Mouse (Mus musculus) embryonic facial prominence, embryonic 12.5 days (tissue): Measurements from ENCODE around the gene Hoxd4. TPM values are rescaled to one million over a fixed set of nuclear protein-coding genes. Genes with fewer than 3 reads are reported as not detected.

Source experiments
- ATAC-seq: fragments of 200-750 bp; cut with Nextera tagmentation; 2 replicates; pipeline ENCODE4 v1.8.0; 2017; ENCODE audit not compliant: insufficient number of reproducible peaks, insufficient read depth, low FRiP score, low TSS enrichment
- H3K27ac ChIP-seq: fragments of 300-500 bp; sonication (generic); 2 replicates; pipeline ENCODE4 v1.5.1; 2016; ENCODE audit warnings: mild to moderate bottlenecking
- H3K27me3 ChIP-seq: fragments of 300-500 bp; sonication (generic); 2 replicates; pipeline ENCODE4 v1.6.1; 2016; ENCODE audit warnings: mild to moderate bottlenecking, moderate library complexity
- H3K36me3 ChIP-seq: fragments of 300-500 bp; sonication (generic); 2 replicates; pipeline ENCODE4 v1.6.1; 2016; ENCODE audit warnings: mild to moderate bottlenecking
- H3K4me1 ChIP-seq: fragments of 300-500 bp; sonication (generic); 2 replicates; pipeline ENCODE4 v1.6.1; 2016
- H3K4me2 ChIP-seq: fragments of 300-500 bp; sonication (generic); replicated peaks from 2 replicates; pipeline ENCODE4 v1.6.1; 2016; ENCODE audit warnings: mild to moderate bottlenecking, moderate library complexity
- H3K4me3 ChIP-seq: fragments of 300-500 bp; sonication (generic); 2 replicates; pipeline ENCODE4 v1.5.1; 2016; ENCODE audit warnings: mild to moderate bottlenecking
- H3K9ac ChIP-seq: fragments of 300-500 bp; sonication (generic); 2 replicates; pipeline ENCODE4 v1.6.1; 2016; ENCODE audit warnings: mild to moderate bottlenecking, moderate library complexity
- H3K9me3 ChIP-seq: fragments of 300-500 bp; sonication (generic); 2 replicates; pipeline ENCODE4 v1.6.1; 2016; ENCODE audit warnings: mild to moderate bottlenecking, moderate library complexity
- WGBS: fragments of 180-500 bp; shearing (Covaris S2); methylation state at CpG from one replicate; pipeline ENCODE4 v1.1.7; 2016; 5-methylcytosine and 5-hydroxymethylcytosine counted together
- polyA plus RNA-seq: library from polyadenylated mRNA; unstranded; fragments of >200 nt; fragmentation: Nextera tagmentation; extraction: Ambion mirVana; gene quantifications from 2 replicates; pipeline ENCODE4 v1.2.1, GENCODE M21; 2016

Gene Hoxd4
- polyA plus RNA-seq, 1 experiment from 2014 or later = 0.14 TPM

DNA sequence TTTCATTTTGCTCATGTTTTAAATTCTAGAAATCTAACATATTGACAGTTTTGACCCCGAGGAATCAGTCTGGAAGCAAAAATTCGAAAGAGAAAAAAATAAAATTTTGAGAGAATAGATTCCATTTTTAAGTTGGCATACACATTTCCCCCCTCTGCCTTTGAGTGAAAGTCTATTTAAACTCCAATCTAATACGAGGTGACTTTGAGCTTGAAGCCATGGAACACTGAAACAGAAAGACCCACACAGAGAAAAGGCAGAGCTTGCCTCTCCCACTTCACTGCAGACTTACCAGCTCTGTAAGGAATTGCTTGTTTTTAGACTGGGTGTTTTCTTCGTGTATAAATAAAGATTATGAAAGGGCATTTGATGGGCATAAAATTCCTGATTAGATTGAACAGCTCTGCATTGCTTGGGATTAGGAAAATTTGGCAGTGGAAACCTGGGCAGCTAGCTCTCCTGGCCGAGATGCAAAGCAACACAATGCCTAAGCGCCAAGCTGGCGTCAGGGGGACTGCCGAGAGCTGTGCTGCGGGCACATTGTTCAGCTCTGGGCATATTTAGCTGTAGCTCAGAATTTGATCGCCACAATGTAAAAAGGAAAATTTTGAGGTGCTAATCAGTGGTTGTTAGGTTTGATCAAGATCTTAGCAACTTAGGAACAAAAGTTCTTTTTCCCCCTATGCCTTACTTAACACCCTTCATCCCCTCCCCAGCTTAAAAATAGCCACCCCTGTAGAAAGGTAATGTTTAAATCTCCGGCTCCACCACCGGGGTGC lies 22.7 kb upstream of the Hoxd4 start:
- no peak for ATAC-seq
- no peak overlapping the region for H3K27ac ChIP-seq
- no peak overlapping the region for H3K4me3 ChIP-seq
- 3% methylated on average over 12 of the region's 12 CpGs for WGBS
- no peak overlapping the region for H3K4me2 ChIP-seq
- no peaks in the 10 kb centered on the region for H3K9me3 ChIP-seq
- no peak overlapping the region for H3K9ac ChIP-seq
- no peaks in the 10 kb centered on the region; the same call in 1 of the 2 replicates for H3K4me1 ChIP-seq
- H3K36me3 ChIP-seq = no peaks in the 10 kb centered on the region
- H3K27me3 ChIP-seq = peaks cover 79% of the 10 kb centered on the region

DNA sequence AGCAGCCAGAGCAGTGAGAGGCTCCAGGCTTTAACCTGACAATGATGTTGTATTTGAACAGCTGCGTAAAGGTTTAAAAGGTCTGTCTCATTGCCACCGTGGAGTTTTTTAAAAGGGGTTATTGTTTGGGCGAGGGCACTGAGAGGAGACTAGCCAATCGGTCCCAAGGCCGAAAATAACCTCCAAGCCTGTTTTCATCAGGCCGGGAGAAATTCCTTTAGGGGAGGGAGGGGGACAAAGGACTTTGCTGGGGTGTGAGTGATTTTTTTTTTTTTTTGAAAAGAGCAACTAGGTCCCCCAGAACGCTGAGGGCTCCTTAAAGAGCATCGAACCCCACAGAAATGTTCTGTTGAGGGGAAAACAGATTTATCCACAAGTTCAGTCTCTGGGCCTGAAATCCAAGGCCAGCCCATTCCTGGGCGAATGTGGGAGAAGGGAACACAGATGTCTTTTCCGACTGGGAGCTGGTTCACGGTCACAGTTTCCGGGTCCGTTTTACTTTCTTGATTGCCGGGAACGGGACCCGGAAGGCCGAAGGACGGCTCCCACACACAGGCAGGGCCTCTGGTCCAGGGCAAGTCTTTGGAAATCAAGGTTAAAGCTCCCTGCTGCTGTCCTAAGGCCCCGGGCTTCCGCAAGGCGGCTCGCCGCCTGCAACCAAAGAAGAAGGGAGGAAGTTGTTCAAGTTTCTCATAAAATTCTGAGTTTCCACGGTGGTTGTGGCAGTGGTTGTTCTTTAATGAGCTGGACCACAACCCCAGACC lies 22.0 kb upstream of the Hoxd4 start:
- Histone ChIP-seq H3K4me2 (no peak overlapping the region), H3K36me3 (no peaks in the 10 kb centered on the region), H3K4me3 (no peak overlapping the region), H3K27ac (no peak overlapping the region), H3K4me1 (no peaks in the 10 kb centered on the region; the same call in 1 of the 2 replicates), H3K9ac (no peak overlapping the region), H3K9me3 (no peaks in the 10 kb centered on the region), H3K27me3 (peaks cover 79% of the 10 kb centered on the region)
- under 1% methylated on average over 24 of the region's 24 CpGs for WGBS
- ATAC-seq = no peak

DNA sequence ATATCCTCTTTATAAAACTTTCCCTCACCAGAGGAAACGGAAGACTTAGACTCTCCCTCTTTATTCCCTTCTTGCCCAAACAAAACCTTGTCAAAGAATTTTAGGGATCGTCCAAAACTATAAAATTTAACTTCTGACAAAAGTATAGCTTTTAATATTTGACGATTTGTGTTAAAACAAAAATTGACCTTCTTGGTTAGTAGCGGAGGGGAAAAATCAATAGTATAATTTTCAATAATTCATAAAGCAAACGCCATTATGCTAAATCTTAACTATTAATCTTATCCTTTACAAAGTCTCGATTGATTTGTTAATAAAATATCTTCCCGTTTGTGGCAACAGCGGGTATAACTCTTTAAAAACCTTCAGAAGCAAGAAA lies 21.4 kb upstream of the Hoxd4 start:
- peaks cover 79% of the 10 kb centered on the region for H3K27me3 ChIP-seq
- no peak overlapping the region for H3K27ac ChIP-seq
- H3K4me2 ChIP-seq = no peak overlapping the region
- 8% methylated on average over 8 of the region's 8 CpGs for WGBS
- no peak overlapping the region for H3K9ac ChIP-seq
- ATAC-seq = no peak
- no peak overlapping the region for H3K4me3 ChIP-seq
- no peaks in the 10 kb centered on the region for H3K36me3 ChIP-seq
- H3K9me3 ChIP-seq = no peaks in the 10 kb centered on the region
- no peaks in the 10 kb centered on the region; the same call in 1 of the 2 replicates for H3K4me1 ChIP-seq

DNA sequence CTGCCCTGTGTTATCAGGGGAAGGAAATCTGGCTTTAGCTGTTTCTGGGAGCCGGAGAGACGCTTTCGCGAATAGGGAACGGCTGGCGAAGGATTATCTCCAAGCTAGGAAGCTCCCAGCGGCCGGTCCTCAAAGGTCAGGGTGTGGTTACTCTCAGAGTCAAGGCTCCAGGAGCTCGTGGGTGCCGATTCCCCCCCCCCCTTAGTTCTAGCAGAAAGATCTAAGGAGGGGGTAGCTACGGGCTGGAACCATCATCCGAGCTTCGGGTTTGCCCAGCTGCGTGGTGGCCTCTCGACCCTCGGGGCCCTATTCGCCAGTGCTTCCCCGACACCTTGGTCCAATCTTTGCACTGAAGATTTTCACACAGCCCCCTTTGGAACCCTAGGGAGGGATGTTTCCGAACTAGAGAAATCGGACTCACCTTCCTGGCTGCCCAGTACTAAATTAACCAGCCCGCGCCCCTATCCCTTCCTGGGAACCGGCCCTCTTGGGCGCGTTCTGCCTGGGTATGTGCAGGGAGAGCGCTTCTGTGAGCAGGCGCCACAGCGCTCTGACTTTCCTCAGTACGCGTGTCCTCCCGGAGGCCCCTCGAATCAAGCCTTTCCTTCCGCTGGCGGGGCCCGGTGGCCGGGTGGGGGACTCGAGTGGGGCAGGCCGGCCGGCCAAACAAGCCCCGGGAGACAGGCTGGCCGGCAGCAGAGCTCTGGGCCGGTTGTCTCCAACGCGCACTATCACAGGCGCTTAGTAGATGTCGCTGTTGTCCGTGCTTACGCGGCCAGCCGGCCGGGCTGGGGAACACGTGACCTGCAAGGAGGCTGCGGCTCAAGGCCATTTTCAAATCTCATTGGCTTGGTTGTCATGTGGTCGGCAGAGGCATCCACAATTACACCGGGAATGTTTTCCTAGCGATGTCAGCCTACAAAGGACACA lies 20.4 kb upstream of the Hoxd4 start, which contains the start of gene Hoxd10:
TSS of gene Hoxd10 (plus strand) at position 903 of the 930 bp plus-strand sequence.
- under 1% methylated on average over 56 of the region's 56 CpGs for WGBS
- H3K36me3 ChIP-seq = no peaks in the 10 kb centered on the region
- no peak within 1 kb of the TSS for H3K9ac ChIP-seq
- 0 out of 2 replicates have a peak within 1 kb of the TSS, but pooled peaks have one; percentile 9 for H3K4me3 ChIP-seq
- ATAC-seq = no peak
- peak within 1 kb of the TSS; percentile 24; the same call in 1 of the 2 replicates for H3K4me2 ChIP-seq
- H3K9me3 ChIP-seq = no peaks in the 10 kb centered on the region
- no peaks in the 10 kb centered on the region; the same call in 1 of the 2 replicates for H3K4me1 ChIP-seq
- no peak within 1 kb of the TSS for H3K27ac ChIP-seq
- H3K27me3 ChIP-seq = peaks cover 86% of the 10 kb centered on the region

DNA sequence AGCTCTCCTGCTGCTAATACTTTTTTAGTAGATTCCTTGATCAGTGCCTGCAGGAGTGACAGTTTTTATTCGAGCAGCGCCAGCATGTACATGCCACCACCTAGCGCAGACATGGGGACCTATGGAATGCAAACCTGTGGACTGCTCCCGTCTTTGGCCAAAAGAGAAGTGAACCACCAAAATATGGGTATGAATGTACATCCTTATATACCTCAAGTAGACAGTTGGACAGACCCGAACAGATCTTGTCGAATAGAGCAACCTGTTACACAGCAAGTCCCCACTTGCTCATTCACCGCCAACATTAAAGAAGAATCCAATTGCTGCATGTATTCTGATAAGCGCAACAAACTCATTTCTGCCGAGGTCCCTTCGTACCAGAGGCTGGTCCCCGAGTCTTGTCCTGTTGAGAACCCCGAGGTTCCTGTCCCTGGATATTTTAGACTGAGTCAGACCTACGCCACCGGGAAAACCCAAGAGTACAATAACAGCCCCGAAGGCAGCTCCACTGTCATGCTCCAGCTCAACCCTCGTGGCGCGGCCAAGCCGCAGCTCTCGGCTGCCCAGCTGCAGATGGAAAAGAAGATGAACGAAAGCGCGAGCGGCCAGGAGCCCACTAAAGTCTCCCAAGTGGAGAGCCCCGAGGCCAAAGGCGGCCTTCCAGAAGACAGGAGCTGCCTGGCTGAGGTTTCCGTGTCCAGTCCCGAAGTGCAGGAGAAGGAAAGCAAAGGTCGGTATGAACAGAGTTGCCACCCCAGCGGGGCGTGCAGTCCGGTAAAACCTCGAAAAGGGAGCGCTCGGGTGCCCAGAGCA lies 19.5 kb upstream of the Hoxd4 start:
- no peak overlapping the region for H3K27ac ChIP-seq
- peaks cover 87% of the 10 kb centered on the region for H3K27me3 ChIP-seq
- no peak overlapping the region for H3K4me2 ChIP-seq
- no peaks in the 10 kb centered on the region for H3K36me3 ChIP-seq
- no peak overlapping the region for H3K4me3 ChIP-seq
- 4% methylated on average over 35 of the region's 35 CpGs for WGBS
- ATAC-seq = no peak
- no peak overlapping the region for H3K9ac ChIP-seq
- no peaks in the 10 kb centered on the region for H3K9me3 ChIP-seq
- no peaks in the 10 kb centered on the region; the same call in 1 of the 2 replicates for H3K4me1 ChIP-seq

DNA sequence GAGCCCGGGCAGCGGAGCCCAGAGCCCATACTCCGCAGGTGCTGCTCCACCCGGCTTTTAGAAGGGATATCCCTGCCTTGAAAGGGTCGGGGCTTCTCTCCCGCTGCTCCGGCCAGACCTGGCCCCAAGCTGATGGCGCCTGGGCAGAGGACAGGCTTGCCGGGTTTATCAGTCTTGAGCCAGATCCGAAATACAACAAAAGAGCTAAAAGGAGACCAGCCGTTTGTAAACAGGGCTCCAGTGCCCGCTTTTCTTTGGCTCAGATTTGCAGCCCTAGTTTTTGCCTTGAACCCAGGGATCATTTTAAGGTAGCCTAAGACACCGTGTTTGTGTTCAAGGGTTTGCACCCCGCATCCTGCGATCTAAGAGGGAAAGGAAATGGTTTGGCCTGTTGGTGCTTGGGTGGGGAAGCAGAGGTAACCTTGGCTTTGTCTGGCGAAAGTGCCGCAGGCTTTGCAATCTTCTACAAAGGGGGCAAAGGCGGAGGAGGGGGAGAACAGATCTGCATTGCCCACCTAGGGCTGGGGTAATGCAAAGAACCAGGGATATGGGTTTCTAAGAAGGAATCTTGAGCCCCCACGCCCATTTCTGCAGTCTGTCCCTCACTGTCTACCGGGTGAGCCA lies 18.8 kb upstream of the Hoxd4 start:
- Histone ChIP-seq H3K4me1 (peaks cover under 1% of the 10 kb centered on the region), H3K4me3 (no peak overlapping the region), H3K9ac (no peak overlapping the region), H3K4me2 (no peak overlapping the region), H3K36me3 (no peaks in the 10 kb centered on the region), H3K27me3 (peaks cover 87% of the 10 kb centered on the region), H3K9me3 (no peaks in the 10 kb centered on the region), H3K27ac (no peak overlapping the region)
- WGBS = 2% methylated on average over 20 of the region's 20 CpGs
- no peak for ATAC-seq

DNA sequence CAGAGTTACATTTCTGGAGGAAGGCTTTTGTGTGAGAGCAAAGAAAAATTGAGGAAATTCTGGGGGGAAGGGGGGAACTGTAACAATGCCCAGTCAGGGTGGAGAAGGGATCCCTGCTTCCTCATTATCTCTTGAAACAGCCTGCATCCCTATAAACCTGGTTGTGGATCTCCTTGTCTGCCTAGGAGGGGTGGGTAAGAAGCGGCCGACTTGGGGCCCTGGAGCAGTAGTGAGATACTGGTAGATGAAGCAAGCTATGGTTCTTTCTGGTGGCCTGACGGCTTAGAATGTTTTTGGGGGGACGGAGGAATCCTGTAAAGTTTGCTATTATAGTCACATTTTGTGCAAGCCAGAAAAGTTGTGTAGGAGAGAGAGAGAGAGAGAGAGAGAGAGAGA lies 18.3 kb upstream of the Hoxd4 start:
- Histone ChIP-seq H3K9me3 (no peaks in the 10 kb centered on the region), H3K4me1 (peaks cover 5% of the 10 kb centered on the region), H3K4me2 (no peak overlapping the region), H3K4me3 (no peak overlapping the region), H3K9ac (no peak overlapping the region), H3K36me3 (no peaks in the 10 kb centered on the region), H3K27me3 (peaks cover 87% of the 10 kb centered on the region), H3K27ac (no peak overlapping the region)
- 10% methylated on average over 4 of the region's 4 CpGs for WGBS
- ATAC-seq = no peak

DNA sequence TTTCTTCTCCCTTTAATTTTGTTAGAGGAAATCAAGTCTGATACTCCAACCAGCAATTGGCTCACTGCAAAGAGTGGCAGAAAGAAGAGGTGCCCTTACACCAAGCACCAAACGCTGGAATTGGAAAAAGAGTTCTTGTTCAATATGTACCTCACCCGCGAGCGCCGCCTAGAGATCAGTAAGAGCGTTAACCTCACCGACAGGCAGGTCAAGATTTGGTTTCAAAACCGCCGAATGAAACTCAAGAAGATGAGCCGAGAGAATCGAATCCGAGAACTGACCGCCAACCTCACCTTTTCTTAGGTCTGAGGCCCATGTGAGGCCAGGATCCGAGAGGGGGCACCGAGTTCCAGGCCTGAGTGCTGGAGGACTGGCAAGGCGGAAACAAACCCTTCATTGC lies 17.7 kb upstream of the Hoxd4 start:
- Histone ChIP-seq H3K9ac (no peak overlapping the region), H3K4me2 (no peak overlapping the region), H3K27me3 (peaks cover 89% of the 10 kb centered on the region), H3K36me3 (no peaks in the 10 kb centered on the region), H3K4me1 (peaks cover 7% of the 10 kb centered on the region), H3K9me3 (no peaks in the 10 kb centered on the region), H3K27ac (no peak overlapping the region), H3K4me3 (no peak overlapping the region)
- WGBS = under 1% methylated on average over 16 of the region's 16 CpGs
- no peak for ATAC-seq

DNA sequence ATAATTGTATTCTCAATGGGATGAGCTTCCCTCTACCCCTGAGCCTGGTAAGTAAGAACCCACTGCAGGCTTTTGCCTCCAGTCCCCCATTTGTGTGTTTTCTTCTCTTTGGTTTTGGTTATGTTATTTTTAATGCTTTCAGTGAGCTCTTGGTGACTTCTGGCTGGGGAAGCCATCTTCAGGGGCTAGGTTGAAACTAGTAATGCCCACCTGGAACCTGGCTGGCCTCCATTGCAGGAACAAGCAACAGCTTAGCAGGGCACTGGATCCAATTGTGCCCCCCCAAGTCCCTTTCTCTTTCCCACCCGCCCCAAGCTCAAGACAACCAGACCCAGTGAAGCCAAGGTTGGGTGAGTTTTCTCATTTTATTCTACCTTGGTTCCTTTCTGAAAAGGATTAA lies 16.3 kb upstream of the Hoxd4 start:
- H3K4me3 ChIP-seq = no peak overlapping the region
- H3K4me1 ChIP-seq = peaks cover 7% of the 10 kb centered on the region
- no peak overlapping the region for H3K27ac ChIP-seq
- H3K27me3 ChIP-seq = peaks cover 96% of the 10 kb centered on the region
- WGBS = 0% methylated on average over 1 of the region's 1 CpGs
- no peaks in the 10 kb centered on the region for H3K9me3 ChIP-seq
- no peak overlapping the region for H3K4me2 ChIP-seq
- no peak for ATAC-seq
- no peaks in the 10 kb centered on the region for H3K36me3 ChIP-seq
- no peak overlapping the region for H3K9ac ChIP-seq

DNA sequence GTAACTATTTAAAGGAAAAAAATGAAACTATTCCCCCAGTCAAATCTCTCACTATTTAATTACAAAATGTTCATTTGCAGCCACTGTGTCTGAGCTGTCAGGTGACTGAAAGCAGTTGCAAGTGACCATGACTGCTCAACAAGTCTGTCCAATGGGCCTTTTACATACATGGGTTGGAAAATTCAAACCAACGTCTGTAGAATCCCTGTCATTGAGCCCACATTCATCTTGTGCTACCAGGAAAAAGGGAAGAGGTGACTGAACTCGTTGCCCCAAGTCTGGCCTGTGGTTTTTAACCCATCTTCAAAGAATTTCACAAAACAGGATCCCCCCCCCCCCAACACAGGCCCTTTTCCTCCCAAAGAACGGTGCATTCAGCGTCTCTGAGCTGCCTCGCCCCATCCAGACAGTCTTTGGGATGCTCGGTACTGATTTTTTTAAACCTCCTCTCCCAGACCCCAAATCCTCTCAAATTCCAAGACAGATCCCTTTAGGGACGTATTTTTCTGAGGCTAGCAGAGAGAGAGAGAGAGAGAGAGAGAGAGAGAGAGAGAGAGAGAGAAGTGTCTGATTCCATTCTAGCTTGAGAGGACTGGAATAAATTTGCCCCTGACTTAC lies 15.8 kb upstream of the Hoxd4 start:
- no peak for ATAC-seq
- peaks cover 100% of the 10 kb centered on the region for H3K27me3 ChIP-seq
- no peaks in the 10 kb centered on the region for H3K36me3 ChIP-seq
- no peaks in the 10 kb centered on the region for H3K9me3 ChIP-seq
- H3K4me1 ChIP-seq = peaks cover 7% of the 10 kb centered on the region
- WGBS = 2% methylated on average over 7 of the region's 7 CpGs
- H3K4me2 ChIP-seq = no peak overlapping the region
- no peak overlapping the region for H3K4me3 ChIP-seq
- H3K27ac ChIP-seq = no peak overlapping the region
- H3K9ac ChIP-seq = no peak overlapping the region
